Mouse (Mus musculus): Measurements from ENCODE around the gene Smo. TPM values are rescaled to one million over a fixed set of nuclear protein-coding genes. Genes with fewer than 3 reads are reported as not detected.

Smo gene
- polyA plus RNA-seq, 1 experiment from 2014 or later, result 46.5 TPM

DNA sequence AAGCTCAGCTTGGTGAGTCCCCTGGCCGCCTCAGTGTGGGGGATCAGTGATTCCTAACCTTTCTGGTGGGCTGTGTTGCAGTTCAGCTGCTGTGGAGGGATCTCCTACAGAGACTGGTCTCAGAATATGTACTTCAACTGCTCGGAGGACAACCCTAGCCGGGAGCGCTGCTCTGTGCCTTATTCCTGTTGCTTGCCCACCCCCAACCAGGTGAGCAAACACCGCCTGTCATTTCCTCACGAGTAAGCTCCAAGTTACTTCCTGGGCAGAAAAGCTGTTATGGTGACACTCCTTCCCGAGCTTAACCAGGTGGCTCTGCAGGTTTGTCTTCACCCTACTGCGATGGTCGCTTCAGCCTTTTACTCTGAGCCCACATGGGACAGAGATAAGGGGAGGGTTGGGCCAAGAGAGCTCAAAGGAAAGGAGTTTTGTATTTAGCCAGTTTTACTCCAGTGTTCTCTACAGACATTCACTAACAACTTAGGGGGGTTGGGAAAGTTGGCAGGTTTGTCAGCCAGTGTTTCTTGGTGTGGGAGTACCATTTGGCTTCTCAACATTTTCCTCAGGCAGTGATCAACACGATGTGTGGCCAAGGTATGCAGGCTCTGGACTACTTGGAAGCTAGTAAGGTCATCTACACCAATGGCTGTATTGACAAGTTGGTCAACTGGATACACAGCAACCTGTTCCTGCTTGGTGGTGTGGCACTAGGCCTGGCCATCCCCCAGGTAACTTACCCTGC, 18.5 kb upstream of the Smo start:
- DNase-seq (ENCODE audit: low spot score) (no peak), ATAC-seq (replicated peaks; ENCODE audit: low FRiP score, low TSS enrichment, low read depth) (0 out of 2 replicates have a peak, but pooled peaks have one; percentile 24)
- no peaks in the 10 kb centered on the region for H3K9me3 ChIP-seq (ENCODE audit: control insufficient read depth, low read length)
- no peak overlapping the region for H3K9ac ChIP-seq (ENCODE audit: low read length)
- 53% methylated on average over 10 of the region's 10 CpGs for WGBS
- H3K27ac ChIP-seq (ENCODE audit: low read depth), result no peak overlapping the region
- no peak overlapping the region for H3K4me3 ChIP-seq (ENCODE audit: low read depth, low read length)
- no peak overlapping the region for H3K4me2 ChIP-seq (ENCODE audit: low read length)
- no peaks in the 10 kb centered on the region for H3K27me3 ChIP-seq (replicated peaks; ENCODE audit: control insufficient read depth, insufficient read depth, low read length)
- peaks cover 12% of the 10 kb centered on the region for H3K4me1 ChIP-seq (replicated peaks; ENCODE audit: control insufficient read depth, insufficient read depth, low read length)
- H3K36me3 ChIP-seq (ENCODE audit: control insufficient read depth, insufficient read depth, low read length), result no peaks in the 10 kb centered on the region

DNA sequence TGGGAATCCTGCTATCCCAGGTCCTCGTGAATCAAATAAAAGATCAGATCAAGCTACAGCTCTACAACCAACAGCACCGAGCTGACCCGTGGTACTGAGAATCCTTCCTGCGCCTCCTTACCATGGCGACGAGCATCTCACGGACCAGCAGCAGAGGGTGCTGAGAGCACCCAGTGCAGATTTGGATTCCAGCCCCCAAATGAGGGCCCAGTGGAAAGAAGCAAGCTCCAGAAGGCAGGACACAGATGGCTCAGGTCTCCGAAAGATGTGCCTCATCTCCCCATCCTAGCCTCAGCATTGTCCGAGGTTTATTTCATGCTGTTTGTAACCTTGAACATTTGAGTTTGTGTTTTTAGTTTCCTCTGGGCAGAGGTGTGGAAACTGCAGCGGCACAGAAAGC, 17.8 kb upstream of the Smo start:
- WGBS, result 62% methylated on average over 10 of the region's 10 CpGs
- no peak for DNase-seq (ENCODE audit: low spot score)
- no peaks in the 10 kb centered on the region for H3K9me3 ChIP-seq (ENCODE audit: control insufficient read depth, low read length)

DNA sequence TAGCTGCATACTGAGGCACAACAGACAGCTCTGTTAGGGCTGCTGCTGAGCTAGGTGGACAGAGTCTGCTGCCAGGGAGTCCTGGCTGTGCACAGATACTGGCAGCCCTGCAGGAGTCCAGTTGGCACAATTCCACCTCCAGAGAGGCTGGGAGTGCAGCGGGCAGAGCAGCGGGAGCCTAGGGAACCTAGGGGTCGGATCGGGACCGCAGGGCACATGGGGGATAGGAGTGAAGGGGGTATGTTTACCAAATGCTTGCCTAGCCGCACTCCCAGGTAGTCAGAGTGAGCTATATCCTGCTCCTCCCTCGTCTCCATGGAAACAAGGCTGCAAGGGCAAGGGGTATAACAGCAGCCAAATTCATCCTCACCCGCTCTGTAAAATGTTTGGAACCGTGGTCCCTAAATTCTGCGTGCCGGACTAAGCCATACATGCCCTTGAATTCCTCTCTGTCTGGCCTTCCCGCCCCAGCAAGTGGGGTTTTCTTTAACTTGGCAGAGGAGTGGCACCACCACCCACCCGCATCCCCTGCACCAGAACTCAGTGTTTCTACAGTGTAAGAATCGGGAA, 17.3 kb upstream of the Smo start:
- Histone ChIP-seq H3K9me3 (ENCODE audit: control insufficient read depth, low read length) (no peaks in the 10 kb centered on the region), H3K36me3 (ENCODE audit: control insufficient read depth, insufficient read depth, low read length) (no peaks in the 10 kb centered on the region), H3K27me3 (replicated peaks; ENCODE audit: control insufficient read depth, insufficient read depth, low read length) (no peaks in the 10 kb centered on the region), H3K27ac (ENCODE audit: low read depth) (no peak overlapping the region), H3K4me2 (ENCODE audit: low read length) (peak overlapping the region; percentile 61; the same call in 1 of the 2 replicates), H3K9ac (ENCODE audit: low read length) (no peak overlapping the region), H3K4me1 (replicated peaks; ENCODE audit: control insufficient read depth, insufficient read depth, low read length) (peaks cover 12% of the 10 kb centered on the region), H3K4me3 (ENCODE audit: low read depth, low read length) (no peak overlapping the region)
- WGBS, result 15% methylated on average over 14 of the region's 14 CpGs
- no peak for ATAC-seq (replicated peaks; ENCODE audit: low FRiP score, low TSS enrichment, low read depth)
- no peak for DNase-seq (ENCODE audit: low spot score)

More for the DNA sequence above, 17.8 kb upstream of the Smo start:
- Histone ChIP-seq H3K9ac (ENCODE audit: low read length) (no peak overlapping the region), H3K4me2 (ENCODE audit: low read length) (0 out of 2 replicates have a peak overlapping the region, but pooled peaks have one; percentile 61), H3K27me3 (replicated peaks; ENCODE audit: control insufficient read depth, insufficient read depth, low read length) (no peaks in the 10 kb centered on the region), H3K36me3 (ENCODE audit: control insufficient read depth, insufficient read depth, low read length) (no peaks in the 10 kb centered on the region), H3K4me1 (replicated peaks; ENCODE audit: control insufficient read depth, insufficient read depth, low read length) (peaks cover 12% of the 10 kb centered on the region), H3K4me3 (ENCODE audit: low read depth, low read length) (no peak overlapping the region), H3K27ac (ENCODE audit: low read depth) (no peak overlapping the region)
- no peak for ATAC-seq (replicated peaks; ENCODE audit: low FRiP score, low TSS enrichment, low read depth)

DNA sequence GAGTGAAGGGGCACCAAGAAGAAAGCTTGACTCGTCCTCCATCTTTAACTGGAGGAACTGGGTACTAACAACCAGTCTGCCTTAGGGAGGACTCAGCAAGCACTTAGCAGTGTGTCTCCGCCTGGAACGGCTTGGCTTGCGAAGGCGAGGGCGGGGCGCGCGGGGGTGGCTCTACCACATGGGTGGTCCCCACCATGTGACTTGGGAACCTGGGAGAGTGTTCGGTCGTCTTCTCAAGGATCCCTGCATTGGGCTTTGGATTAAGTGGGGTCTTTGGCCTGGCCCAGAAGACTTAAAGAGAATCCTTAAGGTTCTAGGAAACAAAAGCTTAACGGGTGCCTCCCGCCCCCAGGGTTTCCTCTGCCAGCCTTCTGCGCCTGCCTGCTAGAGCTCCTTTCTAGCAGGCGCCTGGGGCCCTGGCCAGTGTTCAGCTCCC, 16.4 kb upstream of the Smo start:
- DNase-seq (ENCODE audit: low spot score) (peak; percentile 80), ATAC-seq (replicated peaks; ENCODE audit: low FRiP score, low TSS enrichment, low read depth) (peak; percentile 67)
- Histone ChIP-seq H3K27ac (ENCODE audit: low read depth) (peak overlapping the region; percentile 51), H3K36me3 (ENCODE audit: control insufficient read depth, insufficient read depth, low read length) (no peaks in the 10 kb centered on the region), H3K4me2 (ENCODE audit: low read length) (peak overlapping the region; percentile 61), H3K4me1 (replicated peaks; ENCODE audit: control insufficient read depth, insufficient read depth, low read length) (peaks cover 12% of the 10 kb centered on the region), H3K4me3 (ENCODE audit: low read depth, low read length) (peak overlapping the region; percentile 33), H3K9me3 (ENCODE audit: control insufficient read depth, low read length) (no peaks in the 10 kb centered on the region), H3K9ac (ENCODE audit: low read length) (peak overlapping the region; percentile 41; the same call in 1 of the 2 replicates), H3K27me3 (replicated peaks; ENCODE audit: control insufficient read depth, insufficient read depth, low read length) (no peaks in the 10 kb centered on the region)
- 7% methylated on average over 15 of the region's 15 CpGs for WGBS

DNA sequence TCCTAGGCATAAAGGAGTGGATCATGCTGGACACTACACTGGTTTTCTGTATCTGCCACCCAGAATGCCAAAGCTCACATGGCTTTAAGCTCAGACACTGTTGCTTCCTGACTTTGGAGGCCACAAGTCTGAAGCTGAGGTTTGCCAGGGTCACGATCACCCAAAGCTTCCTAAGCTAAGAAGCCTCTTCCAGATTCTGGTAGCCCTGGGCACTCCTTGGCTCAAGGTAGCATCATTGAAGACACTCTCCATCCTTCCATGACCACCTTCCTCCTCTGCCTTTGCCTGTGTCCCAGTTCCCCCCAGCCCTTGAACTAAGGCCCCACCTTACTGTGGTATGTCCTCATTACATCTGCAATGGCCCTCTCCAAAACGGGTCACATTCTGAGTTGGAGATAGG, 13.4 kb upstream of the Smo start:
- Histone ChIP-seq H3K9ac (ENCODE audit: low read length) (no peak overlapping the region), H3K4me2 (ENCODE audit: low read length) (no peak overlapping the region), H3K27me3 (replicated peaks; ENCODE audit: control insufficient read depth, insufficient read depth, low read length) (no peaks in the 10 kb centered on the region), H3K27ac (ENCODE audit: low read depth) (no peak overlapping the region), H3K4me1 (replicated peaks; ENCODE audit: control insufficient read depth, insufficient read depth, low read length) (peaks cover 12% of the 10 kb centered on the region), H3K36me3 (ENCODE audit: control insufficient read depth, insufficient read depth, low read length) (no peaks in the 10 kb centered on the region), H3K9me3 (ENCODE audit: control insufficient read depth, low read length) (no peaks in the 10 kb centered on the region), H3K4me3 (ENCODE audit: low read depth, low read length) (no peak overlapping the region)
- no peak for ATAC-seq (replicated peaks; ENCODE audit: low FRiP score, low TSS enrichment, low read depth)
- 69% methylated on average over 2 of the region's 2 CpGs for WGBS
- no peak for DNase-seq (ENCODE audit: low spot score)

DNA sequence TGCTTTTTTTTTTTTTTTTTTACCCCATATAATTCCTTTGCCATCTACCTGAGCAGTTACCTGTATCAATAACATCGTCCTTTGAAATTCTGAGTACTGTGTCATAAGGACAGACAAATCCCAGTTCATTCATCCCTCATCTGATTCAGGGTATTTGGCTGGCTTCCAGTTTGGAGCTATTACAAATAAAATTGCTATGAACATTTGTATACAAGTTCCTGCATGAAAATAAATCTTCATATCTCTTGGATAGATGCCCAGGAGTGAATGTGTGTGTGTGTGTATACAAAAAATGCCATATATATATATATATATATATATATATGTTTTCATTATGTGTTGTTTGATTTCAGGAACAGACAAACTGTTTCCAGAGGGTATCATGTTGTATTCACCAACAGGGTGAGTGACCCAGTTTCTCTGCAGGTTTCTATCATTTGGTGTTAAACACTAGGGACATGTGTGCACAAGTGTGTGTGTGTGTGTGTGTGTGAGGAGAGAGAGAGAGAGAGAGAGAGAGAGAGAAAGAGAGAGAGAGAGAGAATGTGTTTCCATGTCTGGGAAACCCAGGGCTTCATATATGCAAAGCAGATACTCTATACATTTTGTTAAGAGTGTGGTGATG, 8.6 kb upstream of the Smo start:
- DNase-seq (ENCODE audit: low spot score) (no peak), ATAC-seq (replicated peaks; ENCODE audit: low FRiP score, low TSS enrichment, low read depth) (no peak)
- Histone ChIP-seq H3K9me3 (ENCODE audit: control insufficient read depth, low read length) (no peaks in the 10 kb centered on the region), H3K9ac (ENCODE audit: low read length) (no peak overlapping the region), H3K27ac (ENCODE audit: low read depth) (no peak overlapping the region), H3K4me1 (replicated peaks; ENCODE audit: control insufficient read depth, insufficient read depth, low read length) (no peaks in the 10 kb centered on the region), H3K4me3 (ENCODE audit: low read depth, low read length) (no peak overlapping the region), H3K36me3 (ENCODE audit: control insufficient read depth, insufficient read depth, low read length) (no peaks in the 10 kb centered on the region), H3K4me2 (ENCODE audit: low read length) (no peak overlapping the region), H3K27me3 (replicated peaks; ENCODE audit: control insufficient read depth, insufficient read depth, low read length) (no peaks in the 10 kb centered on the region)
- 56% methylated on average over 1 of the region's 1 CpGs for WGBS

DNA sequence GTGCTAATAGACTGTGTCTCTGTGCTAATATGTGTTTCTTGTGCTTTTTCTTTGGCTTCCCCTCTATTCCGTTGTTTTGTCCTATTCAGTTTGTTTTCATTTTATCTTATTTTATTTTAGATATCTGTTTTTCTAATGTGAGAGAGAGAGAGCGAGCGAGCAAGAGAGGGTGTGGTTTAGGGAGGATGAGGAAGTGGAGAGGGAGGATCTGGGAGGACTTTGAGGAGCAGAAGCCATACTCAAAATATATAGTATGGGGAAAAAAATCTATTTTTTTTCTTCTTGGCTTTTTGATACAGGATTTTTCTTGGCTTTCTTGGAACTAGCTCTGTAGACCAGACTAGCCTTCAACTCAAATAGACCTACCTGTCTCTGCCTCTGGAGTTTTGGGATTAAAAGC, 7.3 kb upstream of the Smo start:
- ATAC-seq (replicated peaks; ENCODE audit: low FRiP score, low TSS enrichment, low read depth) (no peak), DNase-seq (ENCODE audit: low spot score) (no peak)
- 89% methylated on average over 3 of the region's 3 CpGs for WGBS
- Histone ChIP-seq H3K36me3 (ENCODE audit: control insufficient read depth, insufficient read depth, low read length) (no peaks in the 10 kb centered on the region), H3K9ac (ENCODE audit: low read length) (no peak overlapping the region), H3K4me2 (ENCODE audit: low read length) (no peak overlapping the region), H3K4me3 (ENCODE audit: low read depth, low read length) (no peak overlapping the region), H3K27me3 (replicated peaks; ENCODE audit: control insufficient read depth, insufficient read depth, low read length) (no peaks in the 10 kb centered on the region), H3K4me1 (replicated peaks; ENCODE audit: control insufficient read depth, insufficient read depth, low read length) (no peaks in the 10 kb centered on the region), H3K27ac (ENCODE audit: low read depth) (no peak overlapping the region), H3K9me3 (ENCODE audit: control insufficient read depth, low read length) (no peaks in the 10 kb centered on the region)

DNA sequence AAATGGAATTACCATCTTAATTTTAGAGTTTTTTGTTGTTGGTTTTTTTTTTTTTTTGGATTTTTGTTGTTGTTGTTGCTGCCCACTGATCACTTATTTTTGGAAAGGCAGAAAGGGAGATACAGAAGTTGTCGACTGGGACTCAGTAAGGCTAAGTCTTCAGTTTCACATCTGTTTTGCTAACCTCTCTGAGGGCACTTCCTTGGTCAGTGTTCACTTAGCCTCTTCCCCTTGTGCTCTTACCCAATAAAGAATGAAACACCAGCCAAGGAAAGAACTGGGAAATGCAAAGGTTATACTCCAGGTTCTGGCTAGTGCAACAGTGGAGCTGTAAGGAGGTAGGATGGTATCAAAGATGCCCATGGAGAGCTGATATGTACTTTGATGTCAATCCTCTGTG, 5.8 kb upstream of the Smo start:
- no peaks in the 10 kb centered on the region for H3K36me3 ChIP-seq (ENCODE audit: control insufficient read depth, insufficient read depth, low read length)
- no peak overlapping the region for H3K4me3 ChIP-seq (ENCODE audit: low read depth, low read length)
- ATAC-seq (replicated peaks; ENCODE audit: low FRiP score, low TSS enrichment, low read depth), result no peak
- no peaks in the 10 kb centered on the region for H3K27me3 ChIP-seq (replicated peaks; ENCODE audit: control insufficient read depth, insufficient read depth, low read length)
- no peak overlapping the region for H3K27ac ChIP-seq (ENCODE audit: low read depth)
- no peaks in the 10 kb centered on the region for H3K4me1 ChIP-seq (replicated peaks; ENCODE audit: control insufficient read depth, insufficient read depth, low read length)
- no peak for DNase-seq (ENCODE audit: low spot score)
- no peak overlapping the region for H3K4me2 ChIP-seq (ENCODE audit: low read length)
- no peaks in the 10 kb centered on the region for H3K9me3 ChIP-seq (ENCODE audit: control insufficient read depth, low read length)
- no peak overlapping the region for H3K9ac ChIP-seq (ENCODE audit: low read length)
- WGBS, result 94% methylated on average over 1 of the region's 1 CpGs

All from intestine, embryonic 14.5 days (tissue).